Mouse (Mus musculus): Measurements from ENCODE around the gene Mss51.

Gene Mss51

DNA sequence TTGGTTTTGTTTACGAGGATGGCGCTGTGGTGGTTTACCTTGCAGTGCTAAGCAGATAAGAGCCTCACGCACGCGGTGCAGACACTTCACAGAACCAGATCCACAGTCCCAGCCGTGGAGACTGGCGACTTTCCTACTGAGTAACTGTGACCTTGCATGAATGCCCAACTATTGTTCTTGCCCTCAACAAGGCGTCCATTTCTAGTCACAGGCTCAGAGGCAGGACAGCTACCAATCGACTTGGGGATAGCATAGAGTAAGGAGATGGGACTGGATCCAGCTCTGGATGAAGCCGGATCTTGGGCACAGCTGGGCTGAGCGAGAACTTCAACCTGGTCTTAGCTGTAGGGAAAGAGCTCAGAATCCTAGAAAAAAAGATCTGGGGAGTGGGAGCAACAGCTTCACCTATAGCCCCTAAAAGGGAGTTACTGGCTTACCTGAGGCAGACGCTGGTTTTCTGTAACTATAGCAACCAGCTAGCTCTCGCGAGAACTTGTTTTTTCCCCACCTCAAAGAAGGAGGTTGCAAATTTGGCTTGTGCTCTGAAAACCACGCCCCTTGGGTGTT, 44.9 kb downstream of the Mss51 start, which contains the start of gene Cfap70:
Gene Cfap70, minus strand, starts transcription at position 462 of the 567 bp plus-strand sequence.
- peak; percentile 49 for DNase-seq (ENCODE audit: low read depth, low spot score)

DNA sequence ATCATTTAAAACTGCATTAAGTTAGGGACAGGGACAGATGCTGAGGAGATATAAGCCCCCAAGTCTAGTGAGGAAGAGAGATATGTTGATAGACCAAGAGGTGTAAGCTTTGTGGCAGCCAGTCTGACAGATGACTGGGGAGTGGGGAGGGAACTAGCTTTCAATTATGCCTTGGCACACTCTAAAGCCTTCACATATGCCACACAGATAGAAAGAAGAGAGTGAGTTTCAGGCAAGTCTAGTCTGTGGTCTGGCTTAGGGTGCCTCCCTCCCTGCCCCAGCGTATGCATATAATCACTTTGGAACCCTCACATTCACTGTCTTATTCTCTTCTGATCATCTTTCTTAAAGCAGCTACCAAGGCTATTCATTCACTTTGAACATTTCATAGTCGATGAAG, 45.4 kb downstream of the Mss51 start:
- DNase-seq (ENCODE audit: low read depth, low spot score) = no peak

DNA sequence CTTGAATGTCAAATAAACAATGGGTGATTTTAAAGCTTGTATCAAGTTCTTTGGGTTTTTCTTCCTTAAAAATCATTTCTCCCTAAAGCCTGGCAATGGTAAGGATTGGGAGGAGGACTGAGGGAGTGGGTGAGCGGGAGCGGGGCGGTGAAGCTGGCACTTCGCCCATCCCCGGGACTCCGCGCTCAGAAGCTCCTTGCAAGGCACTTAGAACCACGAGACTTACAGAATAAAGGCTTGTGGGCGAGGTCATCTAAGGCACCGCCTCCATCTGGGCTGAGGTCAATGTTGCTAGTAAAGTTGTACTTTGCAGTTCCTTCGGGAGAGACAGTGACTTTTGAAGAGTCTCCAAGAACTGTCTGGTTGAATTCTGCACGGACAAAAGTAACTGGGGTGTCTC, 49.5 kb downstream of the Mss51 start:
- no peak for DNase-seq (ENCODE audit: low read depth, low spot score)

DNA sequence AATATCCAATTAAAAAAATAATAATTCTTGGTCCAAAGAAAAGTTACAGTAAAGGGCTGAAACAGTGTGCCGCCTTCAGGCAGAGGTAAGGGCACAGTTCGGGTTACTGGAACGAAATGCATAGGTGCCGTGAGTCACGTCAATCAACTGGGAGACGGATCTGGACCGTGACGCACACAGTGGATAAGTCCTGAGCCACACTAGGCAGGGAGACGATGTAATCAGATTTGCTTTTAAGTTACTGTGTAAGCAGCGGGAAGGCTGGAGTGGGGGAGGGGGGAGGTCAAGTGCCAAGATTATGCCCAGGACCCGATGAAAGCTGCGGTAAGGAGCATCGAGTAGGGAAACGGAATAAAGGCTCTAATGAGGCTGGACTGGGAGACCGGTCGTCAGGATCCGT, 54.4 kb downstream of the Mss51 start:
- no peak for DNase-seq (ENCODE audit: low read depth, low spot score)

DNA sequence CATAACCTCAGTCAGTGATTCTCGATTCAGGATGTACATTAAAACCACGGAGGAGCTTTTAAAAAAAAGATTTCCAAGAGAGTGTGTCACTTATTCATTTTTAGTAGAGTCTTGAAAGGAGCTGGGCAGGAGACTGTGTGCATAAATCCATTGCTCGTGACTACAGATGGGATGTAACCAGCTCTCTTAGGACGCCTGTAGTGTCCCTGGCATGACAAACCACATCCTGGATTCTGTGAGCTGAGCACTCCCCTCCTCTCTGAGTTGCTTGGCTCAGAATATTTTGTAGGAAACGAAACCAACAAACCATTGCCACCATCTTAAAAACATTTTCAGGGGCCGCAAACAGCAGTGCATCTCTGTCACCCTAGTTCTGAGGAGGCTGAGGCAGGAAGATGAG, 59.7 kb downstream of the Mss51 start:
- DNase-seq (ENCODE audit: low read depth, low spot score) = no peak
